Mouse (Mus musculus) forebrain, embryonic 13.5 days (tissue): ENCODE results near the gene Ubr4. TPM values are rescaled to one million over a fixed set of nuclear protein-coding genes. Genes with fewer than 3 reads are reported as not detected.

Experiments
- ATAC-seq: fragments of 200-750 bp; cut with Nextera tagmentation; 2 replicates; pipeline ENCODE4 v1.8.0; 2017
- H3K27ac ChIP-seq: fragments of 300-500 bp; sonication (generic); 2 replicates; pipeline ENCODE4 v1.5.1; 2015; ENCODE audit warnings: inconsistent platforms, mild to moderate bottlenecking, moderate library complexity
- H3K27me3 ChIP-seq: fragments of 300-500 bp; sonication (generic); 2 replicates; pipeline ENCODE4 v1.6.1; 2015; ENCODE audit warnings: mild to moderate bottlenecking, inconsistent platforms
- H3K36me3 ChIP-seq: fragments of 300-500 bp; sonication (generic); 2 replicates; pipeline ENCODE4 v1.6.1; 2015; ENCODE audit warnings: mild to moderate bottlenecking, inconsistent platforms; ENCODE audit not compliant: poor library complexity, severe bottlenecking
- H3K4me1 ChIP-seq: fragments of 300-500 bp; sonication (generic); 2 replicates; pipeline ENCODE4 v1.6.1; 2015; ENCODE audit warnings: inconsistent platforms
- H3K4me2 ChIP-seq: fragments of 300-500 bp; sonication (generic); 2 replicates; pipeline ENCODE4 v1.6.1; 2015; ENCODE audit warnings: inconsistent platforms, mild to moderate bottlenecking, moderate library complexity
- H3K4me3 ChIP-seq: fragments of 300-500 bp; sonication (generic); 2 replicates; pipeline ENCODE4 v1.5.1; 2015; ENCODE audit warnings: mild to moderate bottlenecking, inconsistent platforms
- H3K9ac ChIP-seq: fragments of 300-500 bp; sonication (generic); 2 replicates; pipeline ENCODE4 v1.6.1; 2015; ENCODE audit warnings: mild to moderate bottlenecking, inconsistent platforms
- H3K9me3 ChIP-seq: fragments of 300-500 bp; sonication (generic); replicated peaks from 2 replicates; pipeline ENCODE4 v1.6.1; 2016; ENCODE audit warnings: inconsistent platforms
- WGBS: fragments of 180-500 bp; shearing (Covaris S2); methylation state at CpG from one replicate; pipeline ENCODE4 v1.1.7; 2015; 5-methylcytosine and 5-hydroxymethylcytosine counted together
- microRNA-seq: library from miRNA; unstranded; fragments of <30 nt; microRNA quantifications from one replicate; pipeline ENCODE4, GENCODE M21; 2016
- polyA plus RNA-seq: library from polyadenylated mRNA; unstranded; fragments of >200 nt; fragmentation: Nextera tagmentation; extraction: Ambion mirVana; gene quantifications from 2 replicates; pipeline ENCODE4 v1.2.1, GENCODE M21; 2015

Gene Ubr4
- polyA plus RNA-seq, 1 experiment from 2014 or later: 69.9 TPM

DNA sequence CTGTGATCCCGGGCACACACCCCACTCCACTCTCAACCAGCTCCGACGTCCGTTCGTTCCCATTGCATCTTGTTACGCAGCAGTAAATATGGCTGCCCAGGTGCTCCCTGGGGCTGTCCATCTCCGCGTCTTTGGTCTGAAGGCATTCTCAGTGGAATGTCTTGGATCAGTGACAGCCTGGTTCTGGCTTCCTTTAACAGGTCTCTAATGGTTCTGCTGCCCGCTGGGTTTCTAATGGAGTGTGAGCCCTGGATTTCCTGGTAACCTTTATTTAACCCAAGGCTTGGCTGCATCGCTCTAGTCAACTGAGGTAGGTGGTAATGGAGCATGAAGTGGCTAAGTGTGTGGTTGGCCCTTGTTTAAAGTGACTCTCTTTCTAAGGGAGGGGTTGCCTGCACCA is 179.7 kb downstream of the Ubr4 start:
- no peak overlapping the region for H3K9ac ChIP-seq
- H3K27ac ChIP-seq: no peak overlapping the region
- ATAC-seq: no peak
- WGBS: 94% methylated on average over 10 of the region's 10 CpGs
- peaks cover 9% of the 10 kb centered on the region for H3K4me1 ChIP-seq
- H3K27me3 ChIP-seq: no peaks in the 10 kb centered on the region
- no peak overlapping the region for H3K4me2 ChIP-seq
- no peaks in the 10 kb centered on the region for H3K36me3 ChIP-seq
- no peak overlapping the region for H3K4me3 ChIP-seq
- H3K9me3 ChIP-seq: no peaks in the 10 kb centered on the region

DNA sequence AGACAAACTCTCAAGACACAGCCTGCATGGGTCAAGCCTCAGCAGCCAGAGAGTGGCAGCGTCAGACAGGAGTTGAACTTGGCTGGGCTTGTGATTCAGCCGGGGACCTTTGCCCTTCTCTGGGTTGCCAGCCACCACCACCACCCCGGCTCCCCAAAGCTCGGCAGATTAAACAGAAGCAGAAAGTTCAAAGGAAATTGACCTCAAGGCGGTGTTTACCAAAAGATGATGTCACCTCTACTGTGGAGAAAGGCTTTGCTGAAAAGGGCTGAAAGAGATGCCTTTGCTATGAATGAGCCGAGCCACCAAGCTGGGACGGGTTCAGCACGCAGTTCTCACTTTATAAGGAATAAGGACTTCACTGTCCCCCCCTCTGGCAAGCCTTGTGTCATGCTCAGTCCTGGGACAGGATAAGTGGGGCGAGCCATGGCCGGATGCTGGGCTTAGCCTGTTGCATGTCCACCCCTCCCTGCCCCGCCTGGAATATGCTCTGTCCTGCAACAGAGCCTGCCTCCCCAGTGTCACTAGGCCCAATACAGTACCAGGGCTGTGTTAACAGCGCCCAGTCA is 182.8 kb downstream of the Ubr4 start:
- Histone ChIP-seq H3K27me3 (no peaks in the 10 kb centered on the region), H3K4me1 (peaks cover 9% of the 10 kb centered on the region), H3K9me3 (no peaks in the 10 kb centered on the region), H3K4me3 (no peak overlapping the region), H3K9ac (no peak overlapping the region), H3K36me3 (no peaks in the 10 kb centered on the region), H3K4me2 (no peak overlapping the region), H3K27ac (no peak overlapping the region)
- 24% methylated on average over 12 of the region's 12 CpGs for WGBS
- ATAC-seq: no peak

DNA sequence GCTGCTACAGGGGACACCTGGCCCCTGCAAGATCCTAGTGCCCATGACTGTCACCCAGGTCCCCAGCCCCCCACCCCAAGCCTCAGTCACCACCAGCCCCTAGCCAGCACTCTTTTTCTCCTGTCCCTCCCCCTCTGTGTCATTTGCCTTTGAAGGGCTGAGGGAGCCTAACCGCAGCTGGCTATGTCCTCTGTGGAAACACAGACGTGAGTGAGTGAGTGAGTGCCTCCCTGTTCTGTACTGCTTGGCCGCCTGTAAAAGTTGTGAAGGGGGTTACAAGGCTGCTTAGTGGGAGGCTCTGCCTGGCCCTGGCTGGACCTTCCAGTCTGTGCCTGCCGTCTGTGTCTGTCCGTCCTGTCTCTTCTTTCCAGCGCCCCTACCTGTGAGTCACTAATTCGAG is 183.3 kb downstream of the Ubr4 start:
- Histone ChIP-seq H3K4me2 (no peak overlapping the region), H3K9me3 (no peaks in the 10 kb centered on the region), H3K9ac (no peak overlapping the region), H3K27ac (no peak overlapping the region), H3K4me3 (no peak overlapping the region), H3K36me3 (no peaks in the 10 kb centered on the region), H3K27me3 (no peaks in the 10 kb centered on the region), H3K4me1 (peaks cover 9% of the 10 kb centered on the region)
- WGBS: 56% methylated on average over 7 of the region's 7 CpGs
- ATAC-seq: no peak

DNA sequence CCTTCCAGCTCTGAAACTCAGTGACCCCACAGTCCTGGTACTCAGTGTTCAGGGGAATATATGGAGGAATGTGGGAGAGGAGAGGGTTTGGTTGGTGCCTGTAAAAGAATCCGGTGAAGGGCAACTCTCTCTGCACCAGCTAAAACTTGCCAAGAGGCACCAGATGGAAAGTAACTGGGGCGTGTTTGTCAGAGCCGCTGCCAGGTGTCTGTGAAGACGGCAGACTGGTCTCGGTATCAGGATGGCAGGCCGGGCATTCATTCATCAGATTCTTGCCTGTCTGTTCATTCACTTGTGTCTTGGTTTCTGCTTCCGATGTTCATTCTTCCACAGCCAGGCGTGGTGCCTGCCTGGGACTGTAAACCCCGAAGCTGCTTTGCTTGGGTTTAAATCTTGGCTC is 184.3 kb downstream of the Ubr4 start:
- H3K27me3 ChIP-seq: no peaks in the 10 kb centered on the region
- H3K4me2 ChIP-seq: no peak overlapping the region
- H3K27ac ChIP-seq: no peak overlapping the region
- no peak overlapping the region for H3K4me3 ChIP-seq
- no peak for ATAC-seq
- no peaks in the 10 kb centered on the region for H3K9me3 ChIP-seq
- no peak overlapping the region for H3K9ac ChIP-seq
- no peaks in the 10 kb centered on the region for H3K36me3 ChIP-seq
- H3K4me1 ChIP-seq: peaks cover 9% of the 10 kb centered on the region
- 84% methylated on average over 9 of the region's 9 CpGs for WGBS

Small RNA genes within 50 kb of the gene (microRNA-seq; reads per million reads assigned to microRNA genes)
- gene Gm24245 (2.4 reads per million), gene Gm25732 (not detected)

Other genes with a start within 250 kb of the Ubr4 start
- 429 and 523 TPM in 2 replicates for gene Minos1, start 221.5 kb upstream of the Ubr4 start, polyA plus RNA-seq
- 309 TPM in 2 replicates for gene Capzb, start 159.7 kb upstream of the Ubr4 start, polyA plus RNA-seq
- gene Pqlc2, start 41.9 kb upstream of the Ubr4 start, polyA plus RNA-seq: 10.1 and 12.6 TPM in 2 replicates
- 66.2 and 71.6 TPM in 2 replicates for gene Akr7a5, start 41.9 kb upstream of the Ubr4 start, polyA plus RNA-seq
- 119 and 134 TPM in 2 replicates for gene Mrto4, start within 50 bp of the Ubr4 start, polyA plus RNA-seq
- gene Emc1, start within 50 bp of the Ubr4 start, polyA plus RNA-seq: 29.3 and 31.5 TPM in 2 replicates
- gene Iffo2, start 177.9 kb downstream of the Ubr4 start, polyA plus RNA-seq: 3.6 and 4.2 TPM in 2 replicates